ENCODE assay signal across 8 mouse cellular contexts in the genomic region with DNA sequence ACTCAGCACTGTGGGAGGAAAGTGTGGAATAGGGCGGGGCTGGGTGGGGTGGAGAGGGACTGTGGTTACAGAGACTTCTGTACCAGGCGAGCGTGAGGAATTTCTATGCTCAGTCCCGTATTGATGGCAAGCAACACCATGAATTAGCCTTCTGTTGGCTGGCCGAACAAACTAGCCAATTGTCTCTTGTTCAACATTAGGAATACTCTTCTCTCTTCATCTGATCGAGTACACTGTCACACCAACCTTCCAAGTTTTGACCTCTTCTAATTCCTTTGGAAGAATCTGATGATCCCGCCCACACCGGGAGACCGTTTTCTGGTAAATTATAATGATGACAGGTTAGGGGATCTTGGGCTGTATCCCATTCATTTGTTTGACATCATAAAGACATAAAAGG. TPM values are rescaled to one million over a fixed set of nuclear protein-coding genes. Genes with fewer than 3 reads are reported as not detected.
A peak's percentile ranks its signal among the peaks of the same experiment; 100 is the strongest.
DNase-seq lines count a peak whose midpoint lies in the region; ATAC-seq lines count a peak whose summit lies in the region.

No protein-coding gene starts in this region.

- 12% methylated on average over 9 of the region's 9 CpGs for WGBS in heart, embryonic 13.5 days
- WGBS in embryonic facial prominence, embryonic 11.5 days = 17% methylated on average over 9 of the region's 9 CpGs
- 20% methylated on average over 9 of the region's 9 CpGs for WGBS in neural tube, embryonic 13.5 days

- no peaks in the 10 kb centered on the region for H3K9me3 ChIP-seq in heart, embryonic 13.5 days
- no peaks in the 10 kb centered on the region for H3K9me3 ChIP-seq in embryonic facial prominence, embryonic 11.5 days (replicated peaks; ENCODE audit: control insufficient read depth, low read length)
- H3K9me3 ChIP-seq in neural tube, embryonic 13.5 days = no peaks in the 10 kb centered on the region

- H3K27ac ChIP-seq in heart, embryonic 13.5 days (replicated peaks) = peak overlapping the region; percentile 53
- H3K27ac ChIP-seq in embryonic facial prominence, embryonic 11.5 days (replicated peaks; ENCODE audit: low read depth, low read length) = no peak overlapping the region
- peak overlapping the region; percentile 54; the same call in 1 of the 2 replicates for H3K27ac ChIP-seq in neural tube, embryonic 13.5 days (replicated peaks)

- peaks cover 26% of the 10 kb centered on the region for H3K36me3 ChIP-seq in heart, embryonic 13.5 days
- no peaks in the 10 kb centered on the region for H3K36me3 ChIP-seq in embryonic facial prominence, embryonic 11.5 days (replicated peaks; ENCODE audit: control insufficient read depth, insufficient read depth, low read depth, low read length)
- peaks cover 6% of the 10 kb centered on the region; the same call in 1 of the 2 replicates for H3K36me3 ChIP-seq in neural tube, embryonic 13.5 days

- DNase-seq in heart, adult 9 months (ENCODE audit: low spot score in 2 of 2) = no peak
- DNase-seq in 416B (ENCODE audit: low read depth) = peak; percentile 43
- DNase-seq in embryonic facial prominence, embryonic 11.5 days (ENCODE audit: low spot score) = no peak
- DNase-seq in layer of hippocampus, adult 8-10 months (ENCODE audit: low spot score in 2 of 2) = peak; percentile 39 to 48
- no peak for DNase-seq in kidney, postnatal 4 days
- no peak for DNase-seq in gastrocnemius, adult 18-20 months (ENCODE audit: low spot score)

- no peaks in the 10 kb centered on the region for H3K27me3 ChIP-seq in heart, embryonic 13.5 days (replicated peaks)
- H3K27me3 ChIP-seq in embryonic facial prominence, embryonic 11.5 days (ENCODE audit: control insufficient read depth, insufficient read depth, low read length) = no peaks in the 10 kb centered on the region
- no peaks in the 10 kb centered on the region for H3K27me3 ChIP-seq in neural tube, embryonic 13.5 days

- peak overlapping the region; percentile 87 for H3K4me2 ChIP-seq in heart, embryonic 13.5 days
- peak overlapping the region; percentile 37 for H3K4me2 ChIP-seq in embryonic facial prominence, embryonic 11.5 days (ENCODE audit: low read depth, low read length)
- H3K4me2 ChIP-seq in neural tube, embryonic 13.5 days = peak overlapping the region; percentile 74

- H3K4me1 ChIP-seq in heart, embryonic 13.5 days = peaks cover 16% of the 10 kb centered on the region
- no peaks in the 10 kb centered on the region; the same call in 1 of the 2 replicates for H3K4me1 ChIP-seq in embryonic facial prominence, embryonic 11.5 days (ENCODE audit: control insufficient read depth, insufficient read depth, low read length)
- peaks cover 17% of the 10 kb centered on the region for H3K4me1 ChIP-seq in neural tube, embryonic 13.5 days (replicated peaks)

- no peak for ATAC-seq in heart, embryonic 13.5 days (ENCODE audit: extremely low read depth, insufficient number of reproducible peaks, low FRiP score, low TSS enrichment)
- no peak for ATAC-seq in embryonic facial prominence, embryonic 11.5 days (replicated peaks; ENCODE audit: insufficient number of reproducible peaks, low FRiP score, low TSS enrichment, low read depth)
- ATAC-seq in neural tube, embryonic 13.5 days (ENCODE audit: low read depth) = peak; percentile 8; the same call in 1 of the 2 replicates

- H3K9ac ChIP-seq in heart, embryonic 13.5 days = peak overlapping the region; percentile 85
- peak overlapping the region; percentile 58; the same call in 1 of the 2 replicates for H3K9ac ChIP-seq in embryonic facial prominence, embryonic 11.5 days (replicated peaks; ENCODE audit: low read length)
- peak overlapping the region; percentile 74 for H3K9ac ChIP-seq in neural tube, embryonic 13.5 days

- peak overlapping the region; percentile 63 for H3K4me3 ChIP-seq in heart, embryonic 13.5 days
- peak overlapping the region; percentile 47 for H3K4me3 ChIP-seq in embryonic facial prominence, embryonic 11.5 days (ENCODE audit: low read depth, low read length)
- H3K4me3 ChIP-seq in neural tube, embryonic 13.5 days = peak overlapping the region; percentile 54

RNA-seq across cellular contexts. Expression of a gene that starts 0.5 kb away (rescaled TPM):
- polyA plus RNA-seq in heart, embryonic 13.5 days (2015; fragmentation: Nextera tagmentation; extraction: Ambion mirVana) = 33.5 and 35.1 TPM in 2 replicates
- 20.0 and 24.6 TPM in 2 replicates for polyA plus RNA-seq in embryonic facial prominence, embryonic 11.5 days (2014; fragmentation: Nextera tagmentation; extraction: Ambion mirVana)
- total RNA-seq in layer of hippocampus, adult 8-10 months (2022) = 10 to 100 TPM; 15.4 to 20.4 (median 17.5) TPM
- polyA plus RNA-seq in neural tube, embryonic 13.5 days (2015; fragmentation: Nextera tagmentation; extraction: Ambion mirVana) = 24.7 and 26.3 TPM in 2 replicates
- 10 to 100 TPM; 33.3 to 34.9 TPM for total RNA-seq in gastrocnemius, adult 18-20 months (2021)

RNA-seq across cellular contexts. Expression of a gene that starts 0.6 kb away (rescaled TPM):
- 17.9 and 20.2 TPM in 2 replicates for polyA plus RNA-seq in heart, embryonic 13.5 days (2015; fragmentation: Nextera tagmentation; extraction: Ambion mirVana)
- polyA plus RNA-seq in embryonic facial prominence, embryonic 11.5 days (2014; fragmentation: Nextera tagmentation; extraction: Ambion mirVana) = 24.9 and 33.3 TPM in 2 replicates
- total RNA-seq in layer of hippocampus, adult 8-10 months (2022) = 1 to 10 TPM; 4.9 to 8.9 (median 6.2) TPM
- 12.0 TPM in 2 replicates for polyA plus RNA-seq in neural tube, embryonic 13.5 days (2015; fragmentation: Nextera tagmentation; extraction: Ambion mirVana)
- total RNA-seq in gastrocnemius, adult 18-20 months (2021) = 1 to 10 TPM; 2.2 to 2.6 TPM

RNA-seq across cellular contexts. Expression of a gene that starts 13.1 kb away (rescaled TPM):
- polyA plus RNA-seq in heart, embryonic 13.5 days (2015; fragmentation: Nextera tagmentation; extraction: Ambion mirVana) = 3.0 and 3.2 TPM in 2 replicates
- polyA plus RNA-seq in embryonic facial prominence, embryonic 11.5 days (2014; fragmentation: Nextera tagmentation; extraction: Ambion mirVana) = 10.5 and 12.9 TPM in 2 replicates
- 1 to 10 TPM; 4.1 to 5.9 (median 4.7) TPM for total RNA-seq in layer of hippocampus, adult 8-10 months (2022)
- 3.0 and 4.0 TPM in 2 replicates for polyA plus RNA-seq in neural tube, embryonic 13.5 days (2015; fragmentation: Nextera tagmentation; extraction: Ambion mirVana)
- 1 to 10 TPM; 1.6 to 1.8 TPM for total RNA-seq in gastrocnemius, adult 18-20 months (2021)

RNA-seq across cellular contexts. Expression of a gene that starts 22.3 kb away (rescaled TPM):
- polyA plus RNA-seq in heart, embryonic 13.5 days (2015; fragmentation: Nextera tagmentation; extraction: Ambion mirVana) = 967 and 1,034 TPM in 2 replicates
- 1,282 and 1,318 TPM in 2 replicates for polyA plus RNA-seq in embryonic facial prominence, embryonic 11.5 days (2014; fragmentation: Nextera tagmentation; extraction: Ambion mirVana)
- 100 to 1,000 TPM; 181 to 205 (median 195) TPM for total RNA-seq in layer of hippocampus, adult 8-10 months (2022)
- 505 and 512 TPM in 2 replicates for polyA plus RNA-seq in neural tube, embryonic 13.5 days (2015; fragmentation: Nextera tagmentation; extraction: Ambion mirVana)
- 100 to 1,000 TPM; 267 to 272 TPM for total RNA-seq in gastrocnemius, adult 18-20 months (2021)

RNA-seq across cellular contexts. Expression of a gene that starts 56.2 kb away (rescaled TPM):
- polyA plus RNA-seq in heart, embryonic 13.5 days (2015; fragmentation: Nextera tagmentation; extraction: Ambion mirVana) = 580 and 636 TPM in 2 replicates
- polyA plus RNA-seq in embryonic facial prominence, embryonic 11.5 days (2014; fragmentation: Nextera tagmentation; extraction: Ambion mirVana) = 727 and 756 TPM in 2 replicates
- 100 to 1,000 TPM; 403 to 423 (median 409) TPM for total RNA-seq in layer of hippocampus, adult 8-10 months (2022)
- 689 and 718 TPM in 2 replicates for polyA plus RNA-seq in neural tube, embryonic 13.5 days (2015; fragmentation: Nextera tagmentation; extraction: Ambion mirVana)
- total RNA-seq in gastrocnemius, adult 18-20 months (2021) = 100 to 1,000 TPM; 182 to 198 TPM

Comparison
In these comparisons a context has a peak if more than half of its experiments do, and no peak if none do; other contexts are left out.
1. H3K4me2 ChIP-seq: peak in every context shown above with its lines; median percentile 87 in heart, embryonic 13.5 days; 74 in neural tube, embryonic 13.5 days; 37 in embryonic facial prominence, embryonic 11.5 days.
2. DNase-seq: peak in 416B (single experiment) and layer of hippocampus, adult 8-10 months (2 of 2); none in heart, adult 9 months (0 of 2), embryonic facial prominence, embryonic 11.5 days (single experiment), kidney, postnatal 4 days (0 of 2) and gastrocnemius, adult 18-20 months (single experiment).
3. Peak in every context shown above with its lines, with median percentiles within 50 percentile points of each other: H3K4me3 ChIP-seq and H3K9ac ChIP-seq.